Mouse (Mus musculus): ENCODE data around the gene Opalin. TPM values are rescaled to one million over a fixed set of nuclear protein-coding genes. Genes with fewer than 3 reads are reported as not detected.

Opalin gene
- not detected for total RNA-seq (2021)
- long read RNA-seq, experiment 1: 0 reads
- long read RNA-seq, experiment 2: 0 reads

DNA sequence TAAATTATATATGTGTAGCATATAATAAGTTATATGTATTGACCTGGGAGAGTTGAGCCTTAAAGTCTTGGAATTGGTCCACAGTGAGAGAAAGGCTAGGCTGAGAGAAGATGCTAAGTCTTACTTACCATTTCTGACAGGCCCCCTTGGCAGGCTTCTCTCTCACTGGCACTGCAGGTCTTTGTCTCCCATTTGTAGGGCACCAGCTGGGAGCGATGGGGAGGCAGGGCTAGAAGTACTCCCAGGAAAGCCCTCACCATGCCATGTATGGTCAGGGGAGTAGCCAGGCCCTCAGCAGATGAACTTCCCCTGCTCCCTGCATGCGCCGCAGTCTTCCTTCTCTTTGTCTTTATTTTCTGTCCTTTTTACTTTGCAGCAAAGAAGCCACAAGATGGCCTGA is at the start of gene Opalin:
Gene Opalin, minus strand, starts transcription at position 208 of the 400 bp plus-strand sequence.
- DNase-seq: no peak

DNA sequence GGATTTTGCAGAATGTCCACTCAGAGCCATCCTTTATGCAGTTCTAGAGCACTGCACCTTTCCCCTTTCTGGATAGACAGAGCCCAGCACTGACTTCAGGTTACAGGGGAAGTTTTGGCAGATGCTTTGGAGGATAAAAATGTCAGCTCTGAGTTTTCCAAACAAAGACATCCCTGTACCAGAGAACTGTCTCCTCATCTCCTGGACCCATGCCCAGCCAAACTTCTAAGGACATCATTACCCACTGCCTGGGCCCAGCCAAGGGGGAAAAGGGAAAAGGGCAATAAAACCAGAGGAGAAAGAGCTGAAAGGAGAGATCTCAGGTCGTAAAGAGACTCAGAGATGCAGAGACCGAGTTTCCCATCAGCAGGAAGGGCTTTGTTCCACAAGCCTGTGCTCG is 46.1 kb upstream of the Opalin start:
- DNase-seq: no peak

DNA sequence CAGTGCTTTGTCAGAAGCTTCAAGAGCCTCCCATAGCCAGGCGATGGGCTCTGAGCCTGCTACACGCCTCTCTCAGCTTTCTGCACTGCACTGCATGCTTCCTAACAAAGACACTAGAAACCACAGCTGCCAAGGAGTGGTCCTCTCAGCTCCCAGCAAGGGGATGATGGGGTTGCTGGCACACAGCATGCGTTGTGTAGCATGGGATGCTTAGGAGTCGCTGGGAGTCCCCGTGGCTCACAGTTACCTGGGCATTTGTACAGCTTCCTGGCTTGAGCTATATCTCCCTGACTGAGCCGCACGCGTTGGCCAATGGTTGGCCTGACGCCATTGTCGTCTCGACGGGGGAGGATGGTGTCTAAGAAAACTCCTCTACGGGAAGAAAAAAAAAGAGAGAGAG is 43.0 kb upstream of the Opalin start:
- no peak for DNase-seq

DNA sequence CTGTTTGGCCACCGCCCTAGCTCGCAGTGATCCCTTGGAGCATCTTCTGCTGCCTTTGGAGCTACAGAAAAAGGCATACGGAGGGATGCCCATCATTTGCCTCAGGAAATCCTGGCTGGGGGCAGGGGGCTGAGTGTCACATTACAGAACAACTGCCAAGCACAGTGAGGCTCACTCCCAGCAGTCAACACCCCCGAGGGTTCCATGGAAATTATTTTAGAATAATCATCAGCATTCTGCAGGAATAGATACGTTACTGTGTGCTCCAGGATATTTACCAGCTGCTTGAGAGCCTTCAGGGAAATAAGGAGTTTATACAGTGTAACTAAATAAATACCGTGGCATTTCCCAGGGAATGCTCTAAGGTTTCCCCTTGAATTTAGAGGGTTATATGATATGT is 41.4 kb upstream of the Opalin start:
- DNase-seq: no peak

DNA sequence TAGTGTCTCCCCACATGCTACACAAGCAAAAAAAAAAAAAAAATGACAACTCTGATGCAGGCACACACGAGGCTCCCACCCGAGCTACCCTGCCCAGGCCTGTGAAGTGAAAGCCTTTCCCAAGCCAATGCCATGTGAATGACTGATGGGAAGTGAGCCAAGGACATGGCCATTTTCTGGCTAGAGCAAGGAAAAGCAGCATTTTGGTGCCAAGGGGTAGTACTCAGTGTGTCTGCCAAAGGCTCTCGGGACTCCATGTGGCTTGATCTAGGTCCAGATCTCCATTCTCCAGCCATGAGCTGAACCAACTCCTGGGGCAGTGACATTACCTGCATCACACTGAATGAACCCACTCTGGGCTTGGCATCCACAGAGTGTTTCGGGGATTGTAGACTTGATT is 40.4 kb upstream of the Opalin start:
- peak in 1 of 2 experiments; percentile 11 for DNase-seq

DNA sequence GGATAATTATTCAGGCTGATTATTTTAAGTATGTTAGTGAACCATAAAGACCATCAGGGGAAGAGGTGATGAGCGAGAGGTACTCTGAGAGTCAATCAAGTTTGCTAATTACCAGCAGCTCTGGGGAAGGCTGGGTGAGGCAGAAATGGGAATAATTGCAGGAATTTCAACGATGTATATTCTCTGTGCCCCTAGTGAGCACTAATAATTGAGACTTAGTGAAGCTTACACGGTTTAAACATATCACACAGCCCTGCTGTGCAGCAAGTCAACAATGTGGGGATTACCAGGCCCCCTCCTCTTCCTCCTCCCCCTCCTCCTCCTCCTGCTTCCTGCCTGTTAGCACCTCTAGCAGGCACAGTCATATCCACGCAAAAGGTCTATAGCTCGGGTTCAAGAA is 37.7 kb upstream of the Opalin start:
- DNase-seq: no peak

DNA sequence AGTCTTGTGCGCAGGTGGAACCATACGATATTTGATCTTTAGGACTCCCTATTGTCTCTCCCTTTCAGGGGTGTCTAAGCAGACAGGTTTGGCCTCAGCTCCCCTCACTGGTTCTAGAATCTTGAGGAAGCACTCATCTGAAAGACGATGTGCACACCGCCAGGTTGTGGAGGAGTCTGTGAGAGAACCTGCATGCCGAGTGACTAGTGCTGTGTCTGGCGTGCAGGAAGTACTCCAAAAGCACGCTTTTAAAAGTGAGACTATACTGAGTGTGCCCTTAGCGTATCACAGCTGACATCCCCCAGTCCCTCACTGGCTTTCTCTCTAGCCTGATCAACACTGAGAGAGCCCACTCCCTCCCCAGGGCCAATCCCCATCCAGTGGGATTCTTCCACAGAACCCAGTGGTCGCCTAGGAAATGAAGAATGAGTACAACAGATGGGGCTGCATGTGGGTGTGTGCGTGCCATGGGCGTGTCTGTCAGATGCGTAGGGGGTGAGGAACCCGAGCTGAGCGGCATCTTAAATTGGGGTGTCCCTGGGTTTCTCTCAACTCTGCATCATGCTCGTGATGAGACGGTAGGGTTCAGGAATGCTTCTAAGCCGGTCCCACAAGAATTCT is 37.1 kb upstream of the Opalin start:
- DNase-seq: no peak

DNA sequence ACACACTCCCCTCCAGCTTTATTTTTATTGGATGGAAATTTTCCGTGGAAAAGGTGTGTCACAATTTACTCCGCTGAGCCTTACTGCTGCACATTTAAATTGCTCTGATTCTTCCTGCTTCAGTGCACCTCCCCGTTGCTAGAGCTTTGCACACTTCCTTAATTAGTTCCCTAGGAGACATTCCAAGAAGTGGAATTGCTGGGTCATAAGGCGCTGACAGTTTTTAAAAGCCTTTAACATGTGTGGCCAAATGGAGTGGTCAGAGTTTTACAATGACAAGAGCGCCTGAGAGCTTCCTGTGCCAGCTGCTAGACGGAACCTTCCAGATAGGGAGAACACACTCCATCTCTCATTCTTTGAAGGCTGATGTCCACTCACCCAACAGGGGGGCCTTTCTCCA is 35.7 kb upstream of the Opalin start:
- no peak for DNase-seq

DNA sequence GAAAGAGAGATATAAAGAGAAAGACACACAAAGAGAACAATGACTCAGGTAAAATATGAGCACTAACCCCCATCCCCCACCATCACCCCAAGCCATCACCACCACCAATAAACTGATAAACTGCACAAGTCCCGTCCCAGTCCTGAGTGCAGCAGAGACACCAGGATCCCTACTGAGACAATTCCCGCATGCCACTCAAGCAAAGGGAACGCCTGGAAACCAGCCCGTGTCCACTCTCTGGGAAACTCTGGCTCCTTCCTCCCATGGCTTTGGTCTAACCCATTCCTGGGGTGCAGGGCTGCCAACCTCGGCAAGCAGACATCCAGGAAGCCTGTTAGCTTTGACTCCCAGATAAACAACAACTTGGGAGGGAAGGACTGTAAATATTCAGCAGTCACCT is 33.1 kb upstream of the Opalin start:
- no peak for DNase-seq

DNA sequence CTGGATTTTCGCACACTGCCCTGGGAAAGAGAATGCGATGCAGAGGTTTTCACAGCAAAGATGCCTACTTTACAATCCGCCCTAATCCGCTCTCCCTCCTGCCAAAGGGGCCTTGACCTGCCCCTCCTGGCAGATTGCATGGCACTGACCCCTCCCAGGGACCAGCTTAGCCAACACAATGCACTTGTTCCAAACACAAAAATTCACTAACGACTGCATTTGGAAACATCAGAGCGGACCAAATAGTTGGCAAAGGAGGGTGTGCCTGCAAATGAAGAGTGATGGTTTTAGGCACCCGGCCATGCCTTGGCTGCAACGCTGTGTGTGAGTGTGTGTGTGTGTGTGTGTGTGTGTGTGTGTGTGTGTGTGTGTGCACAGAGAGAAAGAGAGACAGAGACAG is 32.6 kb upstream of the Opalin start:
- DNase-seq: no peak

DNA sequence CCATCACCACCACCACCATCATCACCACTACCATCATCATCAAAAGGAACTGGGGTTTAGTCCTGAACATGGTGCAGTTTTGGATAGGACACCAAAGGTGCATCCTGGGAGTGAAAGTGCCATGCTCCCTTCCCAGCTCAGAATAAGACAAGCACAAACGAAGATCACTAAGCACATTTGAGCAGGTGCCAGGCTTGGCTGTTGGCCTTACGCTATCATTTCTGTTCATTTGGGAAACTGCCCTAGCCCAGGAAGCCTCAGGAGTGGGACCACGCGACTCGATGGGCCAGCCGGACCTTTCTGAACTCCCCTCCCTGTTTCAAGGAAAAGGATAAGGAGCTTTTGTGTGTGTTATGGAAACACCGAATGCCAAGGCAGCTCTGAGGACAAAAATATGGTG is 31.8 kb upstream of the Opalin start:
- peak in 1 of 2 experiments; percentile 37 for DNase-seq

DNA sequence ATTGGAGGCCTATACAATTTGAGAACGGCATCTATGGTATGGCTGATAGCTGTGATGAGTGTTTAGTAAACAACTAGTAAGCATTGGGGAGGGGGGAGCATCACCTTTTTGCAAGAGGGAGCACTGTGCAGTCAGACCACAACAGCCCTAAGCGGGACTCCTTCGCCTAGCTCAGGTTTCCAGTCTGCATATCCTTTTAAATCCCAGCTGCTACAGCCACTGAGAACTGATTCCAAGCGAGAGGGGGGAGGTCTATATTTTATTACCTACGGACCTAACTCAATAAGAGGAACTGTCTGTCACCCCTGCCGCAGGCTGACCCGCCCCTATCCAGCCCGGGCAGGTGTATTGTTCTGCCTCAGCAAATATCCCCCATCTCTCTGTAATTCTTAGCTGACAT is 30.6 kb upstream of the Opalin start:
- DNase-seq: no peak

DNA sequence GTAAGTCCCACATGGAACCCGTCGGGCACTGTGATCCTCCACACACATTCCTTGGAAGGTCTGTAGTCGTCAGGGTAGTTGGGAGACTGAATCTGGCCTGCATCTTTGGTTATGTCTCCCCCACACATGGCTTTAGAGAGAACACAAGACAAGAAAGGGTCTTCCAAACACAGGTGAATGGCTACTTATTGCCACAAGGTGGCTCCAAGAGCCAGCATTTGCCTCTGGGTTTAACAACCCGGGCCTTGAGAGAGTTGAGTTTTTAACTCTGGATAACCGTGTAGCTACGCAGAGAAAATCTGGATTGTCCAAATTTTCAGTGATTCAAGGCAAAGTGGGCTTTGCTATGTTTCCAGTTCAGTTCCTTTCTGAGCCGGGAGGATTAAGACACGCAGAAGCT is 28.0 kb upstream of the Opalin start:
- peak in 1 of 2 experiments; percentile 49 for DNase-seq

DNA sequence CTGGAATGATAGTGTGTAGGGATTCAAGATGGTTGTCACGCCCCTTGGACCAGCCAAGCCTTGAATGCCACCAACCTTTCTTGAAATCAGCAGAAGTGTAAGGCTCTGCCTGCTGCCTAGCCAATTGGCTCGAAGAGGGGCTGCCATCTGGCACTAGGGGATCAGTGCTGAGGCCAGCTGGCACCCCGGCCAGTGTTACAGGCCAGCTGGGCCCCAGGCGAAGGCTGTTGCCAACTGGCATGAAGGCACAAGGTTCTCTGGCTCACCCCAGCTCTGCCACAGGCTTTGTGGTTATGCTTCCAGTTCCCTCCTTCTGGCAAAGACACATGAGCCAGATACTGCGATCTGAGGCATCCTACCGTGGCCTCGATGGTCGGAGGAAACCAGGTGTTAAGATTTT is 24.5 kb upstream of the Opalin start:
- DNase-seq: peak; percentile 78 to 88

DNA sequence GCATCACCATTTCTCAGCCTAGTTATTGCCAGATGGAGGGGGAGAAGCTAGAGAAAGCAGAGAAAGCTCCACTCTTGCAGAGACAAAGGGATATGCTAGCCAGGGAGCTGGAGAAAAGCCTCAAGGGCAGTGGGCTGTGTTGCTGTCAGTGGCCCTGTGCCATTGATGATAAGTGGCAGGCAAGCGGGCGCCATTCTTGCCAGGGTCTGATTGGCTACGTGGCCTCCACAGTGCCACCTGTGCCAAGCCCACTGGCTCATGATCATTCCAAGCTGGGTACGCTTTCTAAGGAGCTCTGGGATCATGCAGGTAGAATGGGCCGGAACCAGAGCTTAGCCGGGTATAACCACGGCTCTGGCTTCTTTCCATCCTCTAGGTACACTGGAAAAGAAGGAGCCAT is 23.9 kb upstream of the Opalin start:
- DNase-seq: peak; percentile 22 to 52

DNA sequence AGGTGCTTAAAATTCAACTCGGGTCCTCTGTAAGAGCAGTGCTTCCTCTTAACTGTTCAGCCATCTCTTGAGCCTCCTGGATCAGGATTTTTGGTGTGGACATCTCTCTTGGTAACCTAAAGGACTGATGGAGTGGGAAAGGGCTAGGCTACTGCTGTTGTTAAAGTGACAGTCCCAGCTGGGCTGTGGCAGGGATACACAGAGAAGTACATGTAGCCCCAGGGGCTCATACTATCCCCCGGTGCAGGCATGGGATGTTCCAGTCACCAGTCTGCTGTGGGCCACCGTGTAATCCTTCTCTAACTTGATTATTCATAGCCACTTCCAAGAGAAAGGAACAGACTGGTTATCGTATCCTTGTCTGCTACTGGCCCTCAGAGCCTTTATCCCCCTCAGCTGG is 20.1 kb upstream of the Opalin start:
- no peak for DNase-seq

DNA sequence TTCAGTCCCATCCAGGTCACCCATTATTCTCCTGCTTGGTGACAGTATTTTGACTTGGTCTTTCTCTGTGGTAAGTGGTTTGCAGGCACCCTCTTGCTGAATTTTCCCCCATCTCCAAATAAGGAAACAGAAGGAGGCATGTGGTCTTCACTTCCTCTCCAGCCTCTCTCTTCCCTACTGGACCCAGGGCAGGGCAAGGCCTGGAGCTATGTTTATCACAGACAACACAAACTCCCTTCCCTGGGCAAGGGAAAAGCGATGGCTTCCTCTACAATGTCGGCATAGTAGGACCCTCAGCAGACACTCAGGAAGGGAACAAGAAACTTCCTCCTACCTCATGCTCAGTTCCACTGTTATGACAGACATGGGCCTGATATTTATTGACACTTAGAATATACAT is 15.0 kb upstream of the Opalin start:
- DNase-seq: no peak

DNA sequence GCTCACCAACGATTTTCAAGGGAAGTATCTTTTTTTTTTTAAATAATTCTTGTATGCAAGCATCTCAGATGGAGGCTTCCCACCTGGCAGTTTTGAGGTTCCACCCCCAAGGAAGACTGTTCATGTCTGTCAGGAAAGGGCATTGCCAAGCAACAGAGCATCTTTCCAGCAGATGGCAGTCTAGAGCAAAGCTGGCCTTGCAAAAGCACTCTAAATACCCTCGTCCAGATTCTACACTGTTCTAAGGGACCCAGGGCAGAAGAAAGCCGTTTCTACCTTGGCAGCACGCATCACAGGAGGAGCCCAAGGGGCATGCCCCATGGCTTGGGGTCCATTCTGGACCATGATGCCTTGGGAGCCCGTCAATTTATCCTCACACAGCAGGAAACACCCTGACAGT is 12.9 kb upstream of the Opalin start:
- DNase-seq: peak; percentile 35 to 78

DNA sequence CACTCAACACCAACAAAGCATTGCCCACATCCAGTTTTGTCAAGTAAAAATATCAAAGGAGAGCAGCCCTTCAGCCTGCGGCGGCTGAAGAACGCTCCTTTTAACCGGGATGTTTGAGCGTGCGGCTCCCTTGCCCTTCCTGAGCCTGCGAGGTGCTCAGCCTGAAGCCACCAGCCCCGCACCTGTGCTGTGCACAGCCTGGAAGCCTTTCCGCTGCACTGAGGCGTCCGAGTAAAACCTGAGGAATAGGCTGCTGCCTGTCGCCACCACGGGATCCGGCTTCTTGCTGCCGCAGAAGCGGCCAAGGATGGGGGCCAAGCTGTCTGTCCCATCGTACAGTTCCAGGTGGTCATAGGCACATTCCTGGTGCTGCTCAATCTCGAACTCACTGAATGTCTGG is 11.6 kb upstream of the Opalin start:
- no peak for DNase-seq

DNA sequence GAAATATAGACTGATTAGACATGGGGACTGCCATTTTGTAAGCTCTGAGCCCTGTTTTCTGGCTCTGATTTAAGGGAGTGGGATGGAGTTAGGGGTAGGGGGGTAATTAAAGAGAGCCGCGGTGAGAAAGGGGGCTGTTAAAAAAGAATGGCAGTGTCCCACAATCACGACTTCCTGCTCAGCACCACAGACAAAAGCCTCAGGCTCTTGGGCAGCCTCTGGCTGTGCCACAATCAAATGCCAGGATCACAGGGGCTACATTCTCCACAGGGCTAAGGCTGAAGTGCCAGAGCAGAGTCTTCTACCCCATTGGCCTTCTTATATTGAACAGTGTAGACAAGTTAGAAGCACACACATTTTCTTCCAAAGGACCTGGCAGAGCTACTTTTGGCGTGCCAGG is 11.0 kb upstream of the Opalin start:
- no peak for DNase-seq

DNA sequence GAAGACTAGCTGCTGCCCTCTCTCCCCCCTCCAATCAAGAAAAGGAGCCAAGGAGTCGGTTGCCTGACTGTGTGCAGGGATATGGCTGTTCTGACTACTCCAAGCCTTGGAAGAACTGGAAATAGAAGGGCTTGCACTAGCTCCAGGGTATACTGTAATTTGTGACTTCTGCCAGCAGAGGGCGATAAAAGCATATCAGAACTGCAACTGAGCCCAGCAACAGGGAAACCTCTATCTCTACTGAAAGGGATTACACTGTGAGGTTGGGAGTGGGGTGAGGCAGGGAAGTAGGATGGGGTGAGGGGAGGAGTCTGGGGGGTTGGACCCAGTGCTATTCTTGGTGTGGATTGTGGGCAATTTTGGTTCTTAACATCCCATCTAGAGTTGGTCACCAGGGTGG is 9.8 kb upstream of the Opalin start:
- DNase-seq: peak; percentile 71 to 87

DNA sequence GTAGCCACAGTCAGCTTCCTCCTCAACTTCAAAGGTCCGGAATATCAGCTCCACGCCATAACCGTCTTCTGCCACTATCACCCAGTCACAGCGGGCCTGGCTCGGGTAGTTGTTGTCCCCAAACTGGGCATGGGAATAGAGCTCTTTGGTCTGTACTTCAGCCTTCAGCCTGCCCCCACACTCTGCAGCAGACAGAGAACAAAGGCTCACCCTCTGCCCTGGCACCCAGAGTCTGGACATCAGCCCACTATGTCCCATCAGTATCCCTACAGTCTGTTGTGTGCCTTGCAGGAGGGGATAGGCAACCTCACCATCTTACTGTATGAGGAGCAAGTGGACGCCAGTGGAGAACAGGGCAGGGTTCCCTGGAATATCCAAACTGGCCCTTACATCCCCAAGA is 9.4 kb upstream of the Opalin start:
- no peak for DNase-seq

DNA sequence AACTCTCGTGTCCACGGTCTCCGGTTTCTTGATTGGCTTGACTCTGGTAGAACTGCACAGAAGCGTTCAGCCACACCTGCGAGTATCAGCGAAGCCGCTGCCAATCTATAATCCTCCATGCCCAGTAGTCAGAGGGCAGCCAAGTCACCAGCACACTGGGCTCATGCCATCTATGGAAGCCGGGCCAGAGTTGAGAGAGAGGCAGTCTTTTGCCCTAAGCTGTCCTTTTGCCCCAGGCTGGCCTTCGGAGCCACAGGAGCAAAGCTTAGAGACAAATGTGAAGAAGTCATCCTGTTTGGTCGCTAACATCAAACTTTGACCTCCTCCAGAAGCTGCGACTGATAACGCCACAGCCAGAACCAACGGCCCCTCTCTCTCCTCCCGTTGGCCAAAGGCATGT is 6.7 kb upstream of the Opalin start:
- no peak for DNase-seq

DNA sequence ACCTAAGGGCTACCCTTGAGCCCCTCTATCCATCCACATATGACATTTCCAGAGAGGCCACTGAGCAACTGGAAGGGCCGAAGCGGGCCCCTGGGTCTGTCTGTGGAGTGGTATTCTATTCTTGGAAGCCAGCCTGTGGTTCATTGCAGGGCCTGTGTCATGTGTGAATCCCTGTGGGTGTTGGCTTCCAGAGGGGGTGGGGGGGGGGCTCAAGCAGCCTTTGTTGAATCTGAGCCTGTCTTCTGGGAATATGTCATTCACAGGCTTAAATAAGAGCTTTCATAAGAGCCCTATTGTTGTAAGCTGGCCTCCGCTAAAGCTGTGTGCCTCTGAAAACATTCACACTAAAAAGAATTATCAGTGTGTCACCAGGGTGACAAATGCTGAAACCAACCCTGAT is 4.7 kb upstream of the Opalin start:
- DNase-seq: no peak

Measured in heart, adult 18-20 months (tissue).